Mouse (Mus musculus) intestine, postnatal 0 days (tissue): ENCODE data around the gene Tlcd1. TPM values are rescaled to one million over a fixed set of nuclear protein-coding genes. Genes with fewer than 3 reads are reported as not detected.

Experiments used
- ATAC-seq: fragments of 200-750 bp; cut with Nextera tagmentation; 2 replicates; pipeline ENCODE4 v1.8.0; 2017; ENCODE audit warnings: mild to moderate bottlenecking, moderate TSS enrichment, moderate library complexity
- H3K27ac ChIP-seq: fragments of 300-500 bp; sonication (generic); 2 replicates; pipeline ENCODE4 v1.5.1; 2014; ENCODE audit warnings: mild to moderate bottlenecking, low read depth, low read length, moderate library complexity
- H3K27me3 ChIP-seq: fragments of 300-500 bp; sonication (generic); replicated peaks from 2 replicates; pipeline ENCODE4 v1.6.1; 2014; ENCODE audit warnings: low read length, mixed read lengths; ENCODE audit not compliant: control insufficient read depth, insufficient read depth
- H3K36me3 ChIP-seq: fragments of 300-500 bp; sonication (generic); 2 replicates; pipeline ENCODE4 v1.6.1; 2014; ENCODE audit warnings: mild to moderate bottlenecking, moderate library complexity; ENCODE audit not compliant: control insufficient read depth, insufficient read depth
- H3K4me1 ChIP-seq: fragments of 300-500 bp; sonication (generic); replicated peaks from 2 replicates; pipeline ENCODE4 v1.6.1; 2014; ENCODE audit warnings: antibody characterized with exemption, low read length, mixed read lengths; ENCODE audit not compliant: control insufficient read depth, insufficient read depth
- H3K4me2 ChIP-seq: fragments of 300-500 bp; sonication (generic); replicated peaks from 2 replicates; pipeline ENCODE4 v1.6.1; 2014; ENCODE audit warnings: low read depth, mild to moderate bottlenecking, moderate library complexity
- H3K4me3 ChIP-seq: fragments of 300-500 bp; sonication (generic); 2 replicates; pipeline ENCODE4 v1.5.1; 2014; ENCODE audit warnings: low read depth, low read length
- H3K9ac ChIP-seq: fragments of 300-500 bp; sonication (generic); 2 replicates; pipeline ENCODE4 v1.6.1; 2014; ENCODE audit warnings: mild to moderate bottlenecking, low read depth, low read length
- H3K9me3 ChIP-seq: fragments of 300-500 bp; sonication (generic); 2 replicates; pipeline ENCODE4 v1.6.1; 2016; ENCODE audit warnings: mixed run types; ENCODE audit not compliant: control insufficient read depth
- CTCF ChIP-seq: sonication (generic); IDR thresholded peaks from 2 replicates; pipeline ENCODE4 v1.5.1; 2016; ENCODE audit warnings: low read depth, mild to moderate bottlenecking, control low read depth, antibody characterized with exemption, moderate library complexity
- WGBS: fragments of 180-500 bp; shearing (Covaris S2); extraction: QIAGEN DNeasy Blood & Tissue Kit; methylation state at CpG from one replicate; pipeline ENCODE4 v1.1.7; 2014; 5-methylcytosine and 5-hydroxymethylcytosine counted together
- polyA plus RNA-seq: library from polyadenylated mRNA; unstranded; fragments of >200 nt; fragmentation: Nextera tagmentation; extraction: Ambion mirVana; gene quantifications from 2 replicates; pipeline ENCODE4 v1.2.1, GENCODE M21; 2015

Gene Tlcd1
- polyA plus RNA-seq, 1 experiment from 2014 or later: 14.1 TPM

- WGBS: 72% methylated on average over 2 of the region's 2 CpGs
- Histone ChIP-seq H3K27ac (peak overlapping the region; percentile 97; the same call in 1 of the 2 replicates), H3K36me3 (peaks cover 38% of the 10 kb centered on the region)
These were observed 13.5 kb upstream of the Tlcd1 start for GRCm38 (mm10) chr11:78163045-78163444.

GRCm38 (mm10) chr11:78163681-78164603 is 12.6 kb upstream of the Tlcd1 start:
- Histone ChIP-seq H3K4me2 (peak overlapping the region; percentile 89), H3K4me1 (peaks cover 14% of the 10 kb centered on the region; the same call in 1 of the 2 replicates), H3K9ac (peak overlapping the region; percentile 88), H3K4me3 (peak overlapping the region; percentile 88), H3K9me3 (no peaks in the 10 kb centered on the region), H3K27me3 (no peaks in the 10 kb centered on the region), H3K27ac (peak overlapping the region; percentile 97), H3K36me3 (peaks cover 30% of the 10 kb centered on the region)
- no peak for TF ChIP-seq CTCF
- under 1% methylated on average over 22 of the region's 22 CpGs for WGBS
- ATAC-seq: no peak

More at GRCm38 (mm10) chr11:78163045-78163444, 13.5 kb upstream of the Tlcd1 start:
- Histone ChIP-seq H3K9ac (peak overlapping the region; percentile 88), H3K4me3 (peak overlapping the region; percentile 88; the same call in 1 of the 2 replicates), H3K4me1 (peaks cover 14% of the 10 kb centered on the region; the same call in 1 of the 2 replicates), H3K27me3 (no peaks in the 10 kb centered on the region), H3K9me3 (no peaks in the 10 kb centered on the region), H3K4me2 (peak overlapping the region; percentile 89)
- no peak for TF ChIP-seq CTCF
- ATAC-seq: no peak

GRCm38 (mm10) chr11:78164604-78164923 is 11.9 kb upstream of the Tlcd1 start:
- peaks cover 14% of the 10 kb centered on the region; the same call in 1 of the 2 replicates for H3K4me1 ChIP-seq
- peak overlapping the region; percentile 88 for H3K9ac ChIP-seq
- peak overlapping the region; percentile 97 for H3K27ac ChIP-seq
- TF ChIP-seq CTCF: no peak
- H3K4me3 ChIP-seq: peak overlapping the region; percentile 88
- peak overlapping the region; percentile 89 for H3K4me2 ChIP-seq
- H3K36me3 ChIP-seq: peaks cover 27% of the 10 kb centered on the region
- H3K9me3 ChIP-seq: no peaks in the 10 kb centered on the region
- no peaks in the 10 kb centered on the region for H3K27me3 ChIP-seq
- WGBS: under 1% methylated on average over 14 of the region's 14 CpGs
- ATAC-seq: no peak

GRCm38 (mm10) chr11:78164924-78165760 is 11.4 kb upstream of the Tlcd1 start, which contains the start of gene Traf4:
Gene Traf4, minus strand, starts transcription at chr11:78165589.
- WGBS: under 1% methylated on average over 65 of the region's 78 CpGs
- TF ChIP-seq CTCF: peak; percentile 51
- H3K4me3 ChIP-seq: peak within 1 kb of the TSS; percentile 88
- H3K9me3 ChIP-seq: no peaks in the 10 kb centered on the region
- H3K9ac ChIP-seq: peak within 1 kb of the TSS; percentile 88
- peak within 1 kb of the TSS; percentile 97 for H3K27ac ChIP-seq
- ATAC-seq: peak; percentile 74
- peak within 1 kb of the TSS; percentile 89 for H3K4me2 ChIP-seq
- peaks cover 21% of the 10 kb centered on the region for H3K36me3 ChIP-seq
- H3K27me3 ChIP-seq: no peaks in the 10 kb centered on the region
- peaks cover 14% of the 10 kb centered on the region; the same call in 1 of the 2 replicates for H3K4me1 ChIP-seq

GRCm38 (mm10) chr11:78165761-78166109 is 10.8 kb upstream of the Tlcd1 start:
- Histone ChIP-seq H3K9me3 (no peaks in the 10 kb centered on the region), H3K27me3 (no peaks in the 10 kb centered on the region), H3K4me3 (peak overlapping the region; percentile 88), H3K36me3 (peaks cover 15% of the 10 kb centered on the region), H3K27ac (peak overlapping the region; percentile 97), H3K9ac (peak overlapping the region; percentile 88), H3K4me2 (peak overlapping the region; percentile 89), H3K4me1 (peaks cover 14% of the 10 kb centered on the region; the same call in 1 of the 2 replicates)
- no peak for TF ChIP-seq CTCF
- 3% methylated on average over 16 of the region's 16 CpGs for WGBS
- ATAC-seq: peak; percentile 50
